Mouse (Mus musculus) cerebellum, postnatal 25 days (tissue): ENCODE measurements around the gene Serpinh1.

Experiments
- DNase-seq, 2 experiments: peaks; one replicate each; pipeline ENCODE4 v3.0.0; 2021; ENCODE audit warnings: mixed read lengths in 2 of 2

Serpinh1 gene

GRCm38 (mm10) chr7:99323321-99323700, 29.7 kb downstream of the Serpinh1 start:
- DNase-seq, result no peak

- DNase-seq, result no peak
Measured at GRCm38 (mm10) chr7:99322691-99323320, 30.2 kb downstream of the Serpinh1 start.

GRCm38 (mm10) chr7:99320524-99320923, 32.5 kb downstream of the Serpinh1 start:
- no peak for DNase-seq

- no peak for DNase-seq
Measured at GRCm38 (mm10) chr7:99317475-99317874, 35.6 kb downstream of the Serpinh1 start.

- DNase-seq, result no peak
Measured at GRCm38 (mm10) chr7:99316207-99316606, 36.8 kb downstream of the Serpinh1 start.

GRCm38 (mm10) chr7:99314565-99314964, 38.5 kb downstream of the Serpinh1 start:
- no peak for DNase-seq

GRCm38 (mm10) chr7:99313253-99313652, 39.8 kb downstream of the Serpinh1 start:
- no peak for DNase-seq

- DNase-seq, result no peak
Measured at GRCm38 (mm10) chr7:99312671-99313143, 40.3 kb downstream of the Serpinh1 start.

- DNase-seq, result no peak
Measured at GRCm38 (mm10) chr7:99312058-99312457, 41.0 kb downstream of the Serpinh1 start.

GRCm38 (mm10) chr7:99311433-99311832, 41.6 kb downstream of the Serpinh1 start:
- DNase-seq, result no peak

- no peak for DNase-seq
Measured at GRCm38 (mm10) chr7:99306640-99307039, 46.4 kb downstream of the Serpinh1 start.

GRCm38 (mm10) chr7:99305688-99306087, 47.4 kb downstream of the Serpinh1 start:
- DNase-seq, result no peak

GRCm38 (mm10) chr7:99304949-99305372, 48.1 kb downstream of the Serpinh1 start:
- peak; percentile 88 to 94 for DNase-seq

- no peak for DNase-seq
Measured at GRCm38 (mm10) chr7:99304029-99304428, 49.0 kb downstream of the Serpinh1 start.

GRCm38 (mm10) chr7:99300650-99301175, 52.3 kb downstream of the Serpinh1 start:
- DNase-seq, result no peak
